Mouse (Mus musculus): ENCODE data around the gene Megf11.

Megf11 gene

GRCm38 (mm10) chr9:64739001-64739400 lies 353.6 kb downstream of the Megf11 start:
- in situ Hi-C loops (cut with MseI, MboI), result no loop called here

- in situ Hi-C loops (cut with MseI, MboI), result no loop called here
Observed at GRCm38 (mm10) chr9:64742453-64742852, 357.0 kb downstream of the Megf11 start.

GRCm38 (mm10) chr9:64747735-64748134 lies 362.3 kb downstream of the Megf11 start:
- in situ Hi-C loops (cut with MseI, MboI), result no loop called here

- in situ Hi-C loops (cut with MseI, MboI), result no loop called here
Observed at GRCm38 (mm10) chr9:64749314-64749713, 363.9 kb downstream of the Megf11 start.

- in situ Hi-C loops (cut with MseI, MboI), result no loop called here
Observed at GRCm38 (mm10) chr9:64752575-64752974, 367.1 kb downstream of the Megf11 start.

GRCm38 (mm10) chr9:64758052-64758451 lies 372.6 kb downstream of the Megf11 start:
- in situ Hi-C loops (cut with MseI, MboI), result no loop called here

All from mouse trophoblast stem cell (cell line).